17 mouse cellular contexts compared by ENCODE assay signal in the genomic region with DNA sequence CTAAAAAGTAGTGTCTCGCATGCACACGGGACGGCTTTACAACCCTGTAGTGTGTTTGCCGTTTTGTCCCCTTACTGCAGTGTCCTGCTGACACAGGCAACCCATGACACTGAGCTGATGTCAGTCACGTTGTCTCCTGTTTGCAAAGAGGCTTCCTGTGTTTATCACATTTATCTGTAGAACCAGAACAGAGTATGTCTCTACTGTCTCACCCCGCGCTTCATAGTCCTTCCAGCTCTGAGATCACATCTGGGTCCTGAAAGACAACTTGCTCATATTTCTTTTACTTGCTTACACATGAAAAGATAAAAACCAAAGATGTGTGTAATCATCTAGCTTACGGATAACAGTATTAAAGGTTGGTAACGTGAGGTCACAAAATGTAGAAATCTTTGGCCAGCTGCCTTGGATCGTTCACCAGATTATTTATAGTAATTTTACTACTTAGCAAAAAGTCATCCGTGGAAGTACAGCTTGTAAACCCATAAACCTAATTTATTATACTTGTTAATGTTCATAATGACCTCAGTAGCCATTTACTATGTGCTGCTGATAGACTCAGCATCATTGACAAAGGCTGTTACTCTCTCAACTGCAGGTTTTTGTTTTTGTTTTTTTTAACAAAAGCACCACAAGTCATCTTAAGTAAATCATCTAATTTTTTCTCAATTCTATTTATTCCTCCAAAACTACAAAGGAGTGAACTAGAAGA. TPM values are rescaled to one million over a fixed set of nuclear protein-coding genes. Genes with fewer than 3 reads are reported as not detected.
DNase-seq lines count a peak whose midpoint lies in the region; ATAC-seq and TF ChIP-seq lines count a peak whose summit lies in the region.
"Had no signal": no experiment of that assay in that cellular context is flagged by ENCODE, and none has a peak within 500 bp of the region (broad histone marks: within the 10 kb centered on the region; RNA-seq: fewer than 3 reads in every experiment).

No protein-coding gene starts in this region.

- no peak for TF ChIP-seq POLR2A in bone marrow macrophage, adult 2 months (IDR thresholded peaks at IDR 0.05; ENCODE audit: borderline replicate concordance, low read depth, low read length)

- ATAC-seq in forebrain, embryonic 16.5 days, result peak; percentile 28; the same call in 1 of the 2 replicates
- no peak for ATAC-seq in forebrain, postnatal 0 days
- 0 out of 2 replicates have a peak, but pooled peaks have one; percentile 52 for ATAC-seq in lung, embryonic 14.5 days (ENCODE audit: insufficient read depth)
- ATAC-seq: forebrain, embryonic 14.5 days; midbrain, embryonic 15.5 days had no signal

- H3K4me2 ChIP-seq in forebrain, embryonic 16.5 days (ENCODE audit: low read length), result no peak overlapping the region
- no peak overlapping the region for H3K4me2 ChIP-seq in forebrain, postnatal 0 days (ENCODE audit: low read depth)
- H3K4me2 ChIP-seq in lung, embryonic 14.5 days, result no peak overlapping the region
- H3K4me2 ChIP-seq: hindbrain, embryonic 14.5 days; limb, embryonic 15.5 days; midbrain, embryonic 15.5 days; neural tube, embryonic 12.5 days had no signal

- no peaks in the 10 kb centered on the region for H3K27me3 ChIP-seq in forebrain, embryonic 16.5 days (replicated peaks; ENCODE audit: control insufficient read depth, insufficient read depth, low read length)
- H3K27me3 ChIP-seq in forebrain, postnatal 0 days (ENCODE audit: insufficient read depth, low read length), result no peaks in the 10 kb centered on the region
- H3K27me3 ChIP-seq in lung, embryonic 14.5 days (ENCODE audit: insufficient read depth, low read length), result no peaks in the 10 kb centered on the region
- H3K27me3 ChIP-seq: limb, embryonic 15.5 days; midbrain, embryonic 15.5 days; neural tube, embryonic 12.5 days had no signal

- no peak overlapping the region for H3K4me3 ChIP-seq in forebrain, embryonic 16.5 days (replicated peaks; ENCODE audit: low read length)
- no peak overlapping the region for H3K4me3 ChIP-seq in forebrain, postnatal 0 days (ENCODE audit: low read depth, low read length)
- no peak overlapping the region for H3K4me3 ChIP-seq in bone marrow macrophage, adult 2 months (ENCODE audit: insufficient read depth, low read length)
- no peak overlapping the region for H3K4me3 ChIP-seq in lung, embryonic 14.5 days (ENCODE audit: low read depth, low read length)
- H3K4me3 ChIP-seq: limb, embryonic 15.5 days; midbrain, embryonic 15.5 days; neural tube, embryonic 12.5 days had no signal

- no peak overlapping the region for H3K27ac ChIP-seq in forebrain, embryonic 16.5 days (ENCODE audit: low read length)
- no peak overlapping the region for H3K27ac ChIP-seq in forebrain, postnatal 0 days (ENCODE audit: low read depth, low read length)
- H3K27ac ChIP-seq in bone marrow macrophage, adult 2 months (ENCODE audit: insufficient read depth, low read depth, low read length), result peak overlapping the region; percentile 91
- H3K27ac ChIP-seq in lung, embryonic 14.5 days (ENCODE audit: low read depth), result no peak overlapping the region
- H3K27ac ChIP-seq: hindbrain, embryonic 14.5 days; limb, embryonic 15.5 days; midbrain, embryonic 15.5 days; neural tube, embryonic 12.5 days had no signal

- no peaks in the 10 kb centered on the region for H3K36me3 ChIP-seq in forebrain, embryonic 16.5 days (ENCODE audit: control insufficient read depth, insufficient read depth)
- H3K36me3 ChIP-seq in forebrain, postnatal 0 days (ENCODE audit: insufficient read depth), result no peaks in the 10 kb centered on the region
- no peaks in the 10 kb centered on the region for H3K36me3 ChIP-seq in lung, embryonic 14.5 days (ENCODE audit: insufficient read depth)
- H3K36me3 ChIP-seq: limb, embryonic 15.5 days; midbrain, embryonic 15.5 days; neural tube, embryonic 12.5 days had no signal

- 80% methylated on average over 11 of the region's 11 CpGs for WGBS in forebrain, embryonic 16.5 days
- 82% methylated on average over 11 of the region's 11 CpGs for WGBS in forebrain, postnatal 0 days
- 49% methylated on average over 11 of the region's 11 CpGs for WGBS in lung, embryonic 14.5 days

- H3K9ac ChIP-seq in forebrain, embryonic 16.5 days (replicated peaks; ENCODE audit: low read depth, low read length), result no peak overlapping the region
- no peak overlapping the region for H3K9ac ChIP-seq in forebrain, postnatal 0 days
- H3K9ac ChIP-seq in lung, embryonic 14.5 days, result no peak overlapping the region
- H3K9ac ChIP-seq: hindbrain, embryonic 14.5 days; limb, embryonic 15.5 days; midbrain, embryonic 15.5 days; neural tube, embryonic 12.5 days had no signal

- no peak for TF ChIP-seq CTCF in forebrain, postnatal 0 days (IDR thresholded peaks at IDR 0.05; ENCODE audit: low read depth)
- no peak for TF ChIP-seq CTCF in bone marrow macrophage, adult 2 months (IDR thresholded peaks at IDR 0.05; ENCODE audit: low read depth, low read length)
- TF ChIP-seq CTCF in lung, embryonic 14.5 days (IDR thresholded peaks at IDR 0.05; ENCODE audit: low read depth), result no peak

- H3K9me3 ChIP-seq in forebrain, embryonic 16.5 days (ENCODE audit: control insufficient read depth, low read length), result no peaks in the 10 kb centered on the region
- H3K9me3 ChIP-seq in forebrain, postnatal 0 days (ENCODE audit: low read length), result no peaks in the 10 kb centered on the region
- H3K9me3 ChIP-seq in lung, embryonic 14.5 days (ENCODE audit: low read depth, low read length), result no peaks in the 10 kb centered on the region
- H3K9me3 ChIP-seq: limb, embryonic 15.5 days; midbrain, embryonic 15.5 days; neural tube, embryonic 12.5 days had no signal

- no peaks in the 10 kb centered on the region for H3K4me1 ChIP-seq in forebrain, embryonic 16.5 days (replicated peaks; ENCODE audit: control insufficient read depth, insufficient read depth, low read length)
- H3K4me1 ChIP-seq in forebrain, postnatal 0 days (ENCODE audit: insufficient read depth), result no peaks in the 10 kb centered on the region
- peaks cover 20% of the 10 kb centered on the region for H3K4me1 ChIP-seq in bone marrow macrophage, adult 2 months (ENCODE audit: control insufficient read depth, insufficient read depth, low read length)
- no peaks in the 10 kb centered on the region for H3K4me1 ChIP-seq in lung, embryonic 14.5 days (ENCODE audit: insufficient read depth)
- H3K4me1 ChIP-seq: midbrain, embryonic 15.5 days had no signal

- no peak for DNase-seq in forebrain, postnatal 0 days
- DNase-seq in kidney, postnatal 10 days, result peak; percentile 37
- DNase-seq in lung, embryonic 14.5 days, result peak; percentile 59
- no peak for DNase-seq in cerebellum, postnatal 25 days
- DNase-seq in cerebellum, adult 9-10 months, result no peak
- DNase-seq in testis, postnatal 14 days (ENCODE audit: low spot score), result no peak
- DNase-seq: B cell, adult 2 months; cerebellum, adult 11 months; right cerebral cortex, postnatal 4 days; thymus, adult 2 months had no signal

RNA-seq across cellular contexts. Expression of a gene that starts 22.4 kb away (rescaled TPM):
- polyA plus RNA-seq in forebrain, embryonic 16.5 days (2015; fragmentation: Nextera tagmentation; extraction: Ambion mirVana), result 33.3 and 37.1 TPM in 2 replicates
- 106 and 159 TPM in 2 replicates for total RNA-seq in forebrain, postnatal 0 days (2014; rRNA removed)
- 64.2 and 66.5 TPM in 2 replicates for polyA plus RNA-seq in forebrain, postnatal 0 days (2015; fragmentation: Nextera tagmentation; extraction: Ambion mirVana)
- 16.9 and 26.0 TPM in 2 replicates for polyA plus RNA-seq in bone marrow macrophage, adult 2 months (2012; ENCODE audit: insufficient read depth, insufficient read length, missing spikeins)
- polyA plus RNA-seq in lung, embryonic 14.5 days (2014; fragmentation: Nextera tagmentation; extraction: Ambion mirVana), result 27.7 and 29.6 TPM in 2 replicates

Comparison
In these comparisons a context has a peak if more than half of its experiments do, and no peak if none do; other contexts are left out.
1. DNase-seq: peak in kidney, postnatal 10 days (single experiment) and lung, embryonic 14.5 days (single experiment); none in forebrain, postnatal 0 days (single experiment), cerebellum, postnatal 25 days (0 of 2), cerebellum, adult 9-10 months (single experiment) and testis, postnatal 14 days (single experiment).